In genomic region chr16:18860186-18860585, GRCm38 (mm10) we compare ENCODE assay signal across 11 mouse cellular contexts. TPM values are rescaled to one million over a fixed set of nuclear protein-coding genes. Genes with fewer than 3 reads are reported as not detected.
DNase-seq lines count a peak whose midpoint lies in the region; ATAC-seq and TF ChIP-seq lines count a peak whose summit lies in the region.
"Had no signal": no experiment of that assay in that cellular context is flagged by ENCODE, and none has a peak within 500 bp of the region (broad histone marks: within the 10 kb centered on the region; RNA-seq: fewer than 3 reads in every experiment).

No protein-coding gene starts in this region.

- no peaks in the 10 kb centered on the region for H3K4me1 ChIP-seq in kidney, postnatal 0 days (replicated peaks; ENCODE audit: insufficient read depth, low read length)
- H3K4me1 ChIP-seq in kidney, embryonic 16.5 days (ENCODE audit: insufficient read depth, low read length) = no peaks in the 10 kb centered on the region
- H3K4me1 ChIP-seq: heart, embryonic 13.5 days; liver, embryonic 13.5 days; midbrain, embryonic 12.5 days had no signal

- H3K9ac ChIP-seq in kidney, postnatal 0 days (ENCODE audit: low read depth, low read length) = no peak overlapping the region
- no peak overlapping the region for H3K9ac ChIP-seq in kidney, embryonic 16.5 days (replicated peaks; ENCODE audit: low read length)
- H3K9ac ChIP-seq: heart, embryonic 13.5 days; liver, embryonic 13.5 days; midbrain, embryonic 12.5 days had no signal

- no peak overlapping the region for H3K27ac ChIP-seq in kidney, postnatal 0 days
- no peak overlapping the region for H3K27ac ChIP-seq in kidney, embryonic 16.5 days (ENCODE audit: low read length)
- H3K27ac ChIP-seq: heart, embryonic 13.5 days; liver, embryonic 13.5 days; midbrain, embryonic 12.5 days had no signal

- H3K27me3 ChIP-seq in kidney, postnatal 0 days (ENCODE audit: insufficient read depth, low read length) = no peaks in the 10 kb centered on the region
- H3K27me3 ChIP-seq in kidney, embryonic 16.5 days (ENCODE audit: insufficient read depth, low read length) = no peaks in the 10 kb centered on the region
- H3K27me3 ChIP-seq: heart, embryonic 13.5 days; liver, embryonic 13.5 days; midbrain, embryonic 12.5 days had no signal

- WGBS in kidney, postnatal 0 days = 63% methylated on average over 1 of the region's 1 CpGs
- 64% methylated on average over 1 of the region's 1 CpGs for WGBS in kidney, embryonic 16.5 days

- DNase-seq in kidney, postnatal 0 days (ENCODE audit: low spot score) = peak; percentile 8
- DNase-seq in NIH3T3 (ENCODE audit: low read depth) = peak; percentile 94
- peak; percentile 83 for DNase-seq in adrenal gland, adult 8-10 months
- DNase-seq in gastrocnemius, postnatal 14 days = peak; percentile 62
- no peak for DNase-seq in embryo, embryonic 9.5 days (ENCODE audit: extremely low spot score)
- no peak for DNase-seq in urinary bladder, postnatal 4 days (ENCODE audit: low spot score in 2 of 2)
- DNase-seq in left cerebral cortex, postnatal 36 days (ENCODE audit: low spot score in 2 of 2) = no peak
- DNase-seq: liver, embryonic 13.5 days had no signal

- H3K4me2 ChIP-seq in kidney, postnatal 0 days (ENCODE audit: low read length) = no peak overlapping the region
- no peak overlapping the region for H3K4me2 ChIP-seq in kidney, embryonic 16.5 days (replicated peaks; ENCODE audit: low read depth, low read length)
- H3K4me2 ChIP-seq: heart, embryonic 13.5 days; liver, embryonic 13.5 days; midbrain, embryonic 12.5 days had no signal

- H3K4me3 ChIP-seq in kidney, postnatal 0 days (replicated peaks; ENCODE audit: low read depth, low read length) = no peak overlapping the region
- H3K4me3 ChIP-seq in kidney, embryonic 16.5 days (ENCODE audit: low read length) = no peak overlapping the region
- H3K4me3 ChIP-seq: heart, embryonic 13.5 days; liver, embryonic 13.5 days; midbrain, embryonic 12.5 days had no signal

- H3K36me3 ChIP-seq in kidney, postnatal 0 days (ENCODE audit: insufficient read depth, low read length) = no peaks in the 10 kb centered on the region
- no peaks in the 10 kb centered on the region for H3K36me3 ChIP-seq in kidney, embryonic 16.5 days (ENCODE audit: insufficient read depth, low read length)
- H3K36me3 ChIP-seq: heart, embryonic 13.5 days; liver, embryonic 13.5 days; midbrain, embryonic 12.5 days had no signal

- no peak for TF ChIP-seq CTCF in kidney, postnatal 0 days (IDR thresholded peaks at IDR 0.05; ENCODE audit: low read depth)

- peak; percentile 74 for ATAC-seq in kidney, postnatal 0 days (replicated peaks; ENCODE audit: low FRiP score, low read depth)
- no peak for ATAC-seq in kidney, embryonic 16.5 days (ENCODE audit: low FRiP score, low TSS enrichment)

- no peaks in the 10 kb centered on the region for H3K9me3 ChIP-seq in kidney, postnatal 0 days (replicated peaks; ENCODE audit: low read length)
- H3K9me3 ChIP-seq in kidney, embryonic 16.5 days (ENCODE audit: low read length) = peaks cover 5% of the 10 kb centered on the region
- H3K9me3 ChIP-seq: midbrain, embryonic 12.5 days had no signal

- intact Hi-C loops in gastrocnemius, postnatal 14 days (cut with DNase I; ENCODE audit: low total_unique reads) = no loop called here
- intact Hi-C loops in left cerebral cortex, postnatal 36 days (cut with DNase I) = no loop called here

RNA-seq across cellular contexts. Expression of gene Mrpl40, which starts 16.5 kb away (rescaled TPM):
- polyA plus RNA-seq in kidney, postnatal 0 days (2015; fragmentation: Nextera tagmentation; extraction: Ambion mirVana) = 89.9 and 96.5 TPM in 2 replicates
- 99.2 and 99.9 TPM in 2 replicates for polyA plus RNA-seq in kidney, embryonic 16.5 days (2015; fragmentation: Nextera tagmentation; extraction: Ambion mirVana)
- total RNA-seq in adrenal gland, adult 8-10 months (2022) = 10 to 100 TPM; 42.0 to 53.2 (median 48.0) TPM
- total RNA-seq in gastrocnemius, postnatal 14 days (2021) = 10 to 100 TPM; 41.2 to 43.7 TPM
- total RNA-seq in left cerebral cortex, postnatal 36 days (2021) = 10 to 100 TPM; 38.4 to 38.8 TPM

RNA-seq across cellular contexts. Expression of gene Hira, which starts 16.7 kb away (rescaled TPM):
- 11.1 and 11.2 TPM in 2 replicates for polyA plus RNA-seq in kidney, postnatal 0 days (2015; fragmentation: Nextera tagmentation; extraction: Ambion mirVana)
- 9.1 and 9.9 TPM in 2 replicates for polyA plus RNA-seq in kidney, embryonic 16.5 days (2015; fragmentation: Nextera tagmentation; extraction: Ambion mirVana)
- 10 to 100 TPM; 31.8 to 59.1 (median 39.6) TPM for total RNA-seq in adrenal gland, adult 8-10 months (2022)
- total RNA-seq in gastrocnemius, postnatal 14 days (2021) = 10 to 100 TPM; 20.4 to 25.3 TPM
- 10 to 100 TPM; 71.9 to 83.9 TPM for total RNA-seq in left cerebral cortex, postnatal 36 days (2021)

RNA-seq across cellular contexts. Expression of gene Gm28539, which starts 23.8 kb away (rescaled TPM):
- not detected in 2 replicates for polyA plus RNA-seq in kidney, postnatal 0 days (2015; fragmentation: Nextera tagmentation; extraction: Ambion mirVana)
- polyA plus RNA-seq in kidney, embryonic 16.5 days (2015; fragmentation: Nextera tagmentation; extraction: Ambion mirVana) = not detected in 2 replicates
- total RNA-seq in adrenal gland, adult 8-10 months (2022) = 1 to 10 TPM; 1.7 to 7.3 (median 5.7) TPM
- 1 to 10 TPM; 1.3 to 2.1 TPM for total RNA-seq in gastrocnemius, postnatal 14 days (2021)
- 1 to 10 TPM; 8.5 to 9.9 TPM for total RNA-seq in left cerebral cortex, postnatal 36 days (2021)
- polyA plus RNA-seq: heart, embryonic 13.5 days; liver, embryonic 13.5 days; midbrain, embryonic 12.5 days had no signal

RNA-seq across cellular contexts. Expression of gene 2510002D24Rik, which starts 23.8 kb away (rescaled TPM):
- polyA plus RNA-seq in kidney, postnatal 0 days (2015; fragmentation: Nextera tagmentation; extraction: Ambion mirVana) = 27.5 and 30.5 TPM in 2 replicates
- polyA plus RNA-seq in kidney, embryonic 16.5 days (2015; fragmentation: Nextera tagmentation; extraction: Ambion mirVana) = 50.5 and 51.9 TPM in 2 replicates
- total RNA-seq in adrenal gland, adult 8-10 months (2022) = 10 to 100 TPM; 18.5 to 23.9 (median 20.9) TPM
- total RNA-seq in gastrocnemius, postnatal 14 days (2021) = 10 to 100 TPM; 13.8 to 14.3 TPM
- 10 to 100 TPM; 28.2 to 30.6 TPM for total RNA-seq in left cerebral cortex, postnatal 36 days (2021)

RNA-seq across cellular contexts. Expression of gene Cdc45, which starts 48.4 kb away (rescaled TPM):
- polyA plus RNA-seq in kidney, postnatal 0 days (2015; fragmentation: Nextera tagmentation; extraction: Ambion mirVana) = 20.1 and 24.9 TPM in 2 replicates
- 52.1 and 53.1 TPM in 2 replicates for polyA plus RNA-seq in kidney, embryonic 16.5 days (2015; fragmentation: Nextera tagmentation; extraction: Ambion mirVana)
- total RNA-seq in adrenal gland, adult 8-10 months (2022) = 10 to 100 TPM in 2 of 4 experiments, 1 to 10 TPM in 2; 7.0 to 12.8 (median 10.0) TPM
- 1 to 10 TPM; 2.4 to 2.6 TPM for total RNA-seq in gastrocnemius, postnatal 14 days (2021)
- 1 to 10 TPM; 1.5 to 2.2 TPM for total RNA-seq in left cerebral cortex, postnatal 36 days (2021)

Comparison
In these comparisons a context has a peak if more than half of its experiments do, and no peak if none do; other contexts are left out.
1. DNase-seq: peak in kidney, postnatal 0 days (single experiment), NIH3T3 (single experiment), adrenal gland, adult 8-10 months (single experiment) and gastrocnemius, postnatal 14 days (single experiment); none in embryo, embryonic 9.5 days (single experiment), urinary bladder, postnatal 4 days (0 of 2) and left cerebral cortex, postnatal 36 days (0 of 2).